9 mouse cellular contexts compared by ENCODE assay signal in genomic region chr3:123234191-123234836, GRCm38 (mm10). TPM values are rescaled to one million over a fixed set of nuclear protein-coding genes. Genes with fewer than 3 reads are reported as not detected.
DNase-seq lines count a peak whose midpoint lies in the region; ATAC-seq and TF ChIP-seq lines count a peak whose summit lies in the region.
"Had no signal": no experiment of that assay in that cellular context is flagged by ENCODE, and none has a peak within 500 bp of the region (broad histone marks: within the 10 kb centered on the region; RNA-seq: fewer than 3 reads in every experiment).

No protein-coding gene starts in this region.

- ATAC-seq in hindbrain, embryonic 16.5 days, result peak; percentile 56
- ATAC-seq in hindbrain, embryonic 12.5 days (ENCODE audit: low FRiP score), result no peak
- ATAC-seq in hindbrain, postnatal 0 days, result peak; percentile 84
- ATAC-seq in midbrain, postnatal 0 days (ENCODE audit: low FRiP score), result no peak
- ATAC-seq in megakaryocyte, adult 5-6 weeks (ENCODE audit: poor library complexity, severe bottlenecking), result no peak

- no peaks in the 10 kb centered on the region for H3K9me3 ChIP-seq in hindbrain, embryonic 16.5 days (ENCODE audit: control insufficient read depth, low read length)
- no peaks in the 10 kb centered on the region for H3K9me3 ChIP-seq in hindbrain, embryonic 12.5 days (replicated peaks)
- H3K9me3 ChIP-seq in MEL (replicated peaks; ENCODE audit: insufficient read depth, low read length), result no peaks in the 10 kb centered on the region
- H3K9me3 ChIP-seq in embryonic facial prominence, embryonic 10.5 days, result no peaks in the 10 kb centered on the region; the same call in 1 of the 2 replicates
- H3K9me3 ChIP-seq in hindbrain, postnatal 0 days (ENCODE audit: low read length), result no peaks in the 10 kb centered on the region
- no peaks in the 10 kb centered on the region for H3K9me3 ChIP-seq in midbrain, postnatal 0 days (ENCODE audit: low read length)
- H3K9me3 ChIP-seq: liver, embryonic 15.5 days had no signal

- no peaks in the 10 kb centered on the region for H3K27me3 ChIP-seq in hindbrain, embryonic 16.5 days (replicated peaks; ENCODE audit: control insufficient read depth, insufficient read depth, low read length)
- peaks cover 9% of the 10 kb centered on the region for H3K27me3 ChIP-seq in hindbrain, embryonic 12.5 days
- no peaks in the 10 kb centered on the region; a peak in 1 of 4 replicates for H3K27me3 ChIP-seq in MEL (ENCODE audit: control insufficient read depth in 1 of 2, insufficient read depth in 2 of 2, low read length in 2 of 2)
- H3K27me3 ChIP-seq in embryonic facial prominence, embryonic 10.5 days (replicated peaks; ENCODE audit: low read depth, poor library complexity, severe bottlenecking), result peaks cover 32% of the 10 kb centered on the region
- no peaks in the 10 kb centered on the region for H3K27me3 ChIP-seq in hindbrain, postnatal 0 days (ENCODE audit: insufficient read depth, low read length)
- H3K27me3 ChIP-seq in midbrain, postnatal 0 days (ENCODE audit: insufficient read depth, low read length), result no peaks in the 10 kb centered on the region

- DNase-seq in MEL (ENCODE audit: low read depth, low spot score), result peak; percentile 38
- DNase-seq in embryonic facial prominence, embryonic 10.5 days (ENCODE audit: low spot score), result no peak
- DNase-seq in hindbrain, postnatal 0 days (ENCODE audit: low spot score), result peak; percentile 70
- peak; percentile 15 to 36 for DNase-seq in layer of hippocampus, postnatal 36 days
- DNase-seq in midbrain, postnatal 0 days (ENCODE audit: low spot score), result peak; percentile 59

- peak in 1 of 3 experiments; percentile 62; a peak in 2 of 6 replicates for TF ChIP-seq CTCF in MEL (IDR thresholded peaks at IDR 0.05 in 2 of 3, conservative IDR thresholded peaks at IDR 0.05 in 1 of 3; ENCODE audit: control insufficient read depth in 1 of 3, insufficient read depth in 1 of 3, low read depth in 2 of 3, low read length in 3 of 3, poor library complexity in 1 of 3, severe bottlenecking in 1 of 3)
- peak; percentile 65 for TF ChIP-seq CTCF in hindbrain, postnatal 0 days (IDR thresholded peaks at IDR 0.05; ENCODE audit: low read depth)
- peak; percentile 72 for TF ChIP-seq CTCF in midbrain, postnatal 0 days (IDR thresholded peaks at IDR 0.05)

- no peak for TF ChIP-seq POLR2A in MEL (IDR thresholded peaks at IDR 0.05; ENCODE audit: control insufficient read depth in 1 of 2, insufficient read depth in 1 of 2, low read depth in 1 of 2, low read length in 2 of 2, poor library complexity in 1 of 2)

- TF ChIP-seq EP300 in MEL (IDR thresholded peaks at IDR 0.05; ENCODE audit: low read depth in 1 of 2, low read length in 2 of 2), result no peak

- H3K4me1 ChIP-seq in hindbrain, embryonic 16.5 days (ENCODE audit: control insufficient read depth, insufficient read depth, low read depth, low read length), result peaks cover 5% of the 10 kb centered on the region
- peaks cover 13% of the 10 kb centered on the region for H3K4me1 ChIP-seq in hindbrain, embryonic 12.5 days
- H3K4me1 ChIP-seq in MEL (ENCODE audit: control insufficient read depth in 1 of 2, insufficient read depth in 2 of 2, low read length in 2 of 2), result no peaks in the 10 kb centered on the region
- H3K4me1 ChIP-seq in embryonic facial prominence, embryonic 10.5 days, result peaks cover 30% of the 10 kb centered on the region
- H3K4me1 ChIP-seq in hindbrain, postnatal 0 days (ENCODE audit: insufficient read depth, low read length), result 0 out of 2 replicates have a peak, but pooled peaks cover 3% of the 10 kb centered on the region
- 0 out of 2 replicates have a peak, but pooled peaks cover 2% of the 10 kb centered on the region for H3K4me1 ChIP-seq in midbrain, postnatal 0 days (ENCODE audit: insufficient read depth, low read length)
- H3K4me1 ChIP-seq: liver, embryonic 15.5 days had no signal

- no peaks in the 10 kb centered on the region for H3K79me2 ChIP-seq in MEL (ENCODE audit: control insufficient read depth, insufficient read depth, low read length, poor library complexity)

- WGBS in hindbrain, embryonic 16.5 days, result 37% methylated on average over 16 of the region's 16 CpGs
- 50% methylated on average over 16 of the region's 16 CpGs for WGBS in hindbrain, embryonic 12.5 days
- 52% methylated on average over 16 of the region's 16 CpGs for WGBS in embryonic facial prominence, embryonic 10.5 days
- 34% methylated on average over 16 of the region's 16 CpGs for WGBS in hindbrain, postnatal 0 days
- 40% methylated on average over 16 of the region's 16 CpGs for WGBS in midbrain, postnatal 0 days

- TF ChIP-seq RAD21 in MEL (IDR thresholded peaks at IDR 0.05; ENCODE audit: low read depth, low read length), result peak; percentile 71

- H3K36me3 ChIP-seq in hindbrain, embryonic 16.5 days (ENCODE audit: control insufficient read depth, insufficient read depth, low read length), result no peaks in the 10 kb centered on the region
- H3K36me3 ChIP-seq in hindbrain, embryonic 12.5 days, result no peaks in the 10 kb centered on the region
- H3K36me3 ChIP-seq in MEL (ENCODE audit: control insufficient read depth in 1 of 2, insufficient read depth in 2 of 2, low read length in 2 of 2), result no peaks in the 10 kb centered on the region
- H3K36me3 ChIP-seq in embryonic facial prominence, embryonic 10.5 days (replicated peaks), result no peaks in the 10 kb centered on the region
- no peaks in the 10 kb centered on the region for H3K36me3 ChIP-seq in hindbrain, postnatal 0 days (ENCODE audit: insufficient read depth, low read length)
- H3K36me3 ChIP-seq in midbrain, postnatal 0 days (ENCODE audit: insufficient read depth, low read length), result no peaks in the 10 kb centered on the region
- H3K36me3 ChIP-seq: liver, embryonic 15.5 days had no signal

- H3K27ac ChIP-seq in hindbrain, embryonic 16.5 days (ENCODE audit: low read depth, low read length), result no peak overlapping the region
- H3K27ac ChIP-seq in hindbrain, embryonic 12.5 days, result no peak overlapping the region
- no peak overlapping the region for H3K27ac ChIP-seq in MEL (ENCODE audit: control insufficient read depth, low read depth, low read length)
- H3K27ac ChIP-seq in embryonic facial prominence, embryonic 10.5 days (replicated peaks), result no peak overlapping the region
- H3K27ac ChIP-seq in hindbrain, postnatal 0 days, result no peak overlapping the region
- H3K27ac ChIP-seq in midbrain, postnatal 0 days (ENCODE audit: low read depth, low read length), result no peak overlapping the region
- H3K27ac ChIP-seq: liver, embryonic 15.5 days had no signal

- H3K9ac ChIP-seq in hindbrain, embryonic 16.5 days (ENCODE audit: low read depth, low read length), result no peak overlapping the region
- no peak overlapping the region for H3K9ac ChIP-seq in hindbrain, embryonic 12.5 days
- no peak overlapping the region for H3K9ac ChIP-seq in MEL (ENCODE audit: control insufficient read depth, low read depth, low read length, poor library complexity, severe bottlenecking)
- no peak overlapping the region for H3K9ac ChIP-seq in hindbrain, postnatal 0 days (replicated peaks; ENCODE audit: low read length)
- no peak overlapping the region for H3K9ac ChIP-seq in midbrain, postnatal 0 days (replicated peaks; ENCODE audit: low read length, poor library complexity, severe bottlenecking)
- H3K9ac ChIP-seq: liver, embryonic 15.5 days had no signal

- no peak overlapping the region for H3K4me3 ChIP-seq in hindbrain, embryonic 16.5 days (ENCODE audit: low read length)
- H3K4me3 ChIP-seq in hindbrain, embryonic 12.5 days, result no peak overlapping the region
- no peak overlapping the region for H3K4me3 ChIP-seq in MEL (ENCODE audit: control insufficient read depth in 1 of 2, insufficient read depth in 1 of 2, low read depth in 2 of 2, low read length in 2 of 2)
- 0 out of 2 replicates have a peak overlapping the region, but pooled peaks have one; percentile 11 for H3K4me3 ChIP-seq in embryonic facial prominence, embryonic 10.5 days
- H3K4me3 ChIP-seq in hindbrain, postnatal 0 days (ENCODE audit: low read length), result no peak overlapping the region
- H3K4me3 ChIP-seq in midbrain, postnatal 0 days (ENCODE audit: low read depth, low read length), result no peak overlapping the region
- H3K4me3 ChIP-seq: liver, embryonic 15.5 days had no signal

- no peak overlapping the region for H3K4me2 ChIP-seq in hindbrain, embryonic 16.5 days (ENCODE audit: low read length)
- H3K4me2 ChIP-seq in hindbrain, embryonic 12.5 days (replicated peaks), result no peak overlapping the region
- no peak overlapping the region for H3K4me2 ChIP-seq in hindbrain, postnatal 0 days (ENCODE audit: low read depth, low read length)
- no peak overlapping the region for H3K4me2 ChIP-seq in midbrain, postnatal 0 days (ENCODE audit: low read depth, low read length, poor library complexity, severe bottlenecking)
- H3K4me2 ChIP-seq: liver, embryonic 15.5 days had no signal

RNA-seq across cellular contexts. Expression of gene Synpo2, which starts 1.6 kb away (rescaled TPM):
- 0.99 and 1.5 TPM in 2 replicates for polyA plus RNA-seq in hindbrain, embryonic 16.5 days (2015; fragmentation: Nextera tagmentation; extraction: Ambion mirVana)
- polyA plus RNA-seq in hindbrain, embryonic 12.5 days (2016; fragmentation: Nextera tagmentation; extraction: Ambion mirVana), result 4.0 and 4.2 TPM in 2 replicates
- 0.04 TPM in 1 of 2 replicates, not detected in the other for total RNA-seq in MEL (2012; rRNA removed)
- not detected for polyA plus RNA-seq in MEL (2012; ENCODE audit: insufficient read depth in 1 of 2, insufficient read length in 2 of 2, low read depth in 1 of 2, low replicate concordance in 2 of 2, missing spikeins in 1 of 2)
- 4.9 TPM in 2 replicates for polyA plus RNA-seq in embryonic facial prominence, embryonic 10.5 days (2016; fragmentation: Nextera tagmentation; extraction: Ambion mirVana)
- total RNA-seq in hindbrain, postnatal 0 days (2014; rRNA removed), result 0.79 and 1.2 TPM in 2 replicates
- 0.77 and 1.2 TPM in 2 replicates for polyA plus RNA-seq in hindbrain, postnatal 0 days (2015; fragmentation: Nextera tagmentation; extraction: Ambion mirVana)
- 1 to 10 TPM; 3.8 TPM for total RNA-seq in layer of hippocampus, postnatal 36 days (2021)
- 1.2 and 1.8 TPM in 2 replicates for total RNA-seq in midbrain, postnatal 0 days (2014; rRNA removed)
- polyA plus RNA-seq in midbrain, postnatal 0 days (2015; fragmentation: Nextera tagmentation; extraction: Ambion mirVana), result 1.6 and 2.9 TPM in 2 replicates
- 0.04 and 0.05 TPM in 2 replicates for total RNA-seq in megakaryocyte, adult 5-6 weeks (2015)
- total RNA-seq in megakaryocyte, adult 5-6 weeks (2017), result 0.04 and 0.08 TPM in 2 replicates

RNA-seq across cellular contexts. Expression of gene Sec24d, which starts 32.9 kb away (rescaled TPM):
- polyA plus RNA-seq in hindbrain, embryonic 16.5 days (2015; fragmentation: Nextera tagmentation; extraction: Ambion mirVana), result 16.3 and 18.7 TPM in 2 replicates
- 33.0 and 38.8 TPM in 2 replicates for polyA plus RNA-seq in hindbrain, embryonic 12.5 days (2016; fragmentation: Nextera tagmentation; extraction: Ambion mirVana)
- 10.3 and 12.2 TPM in 2 replicates for total RNA-seq in MEL (2012; rRNA removed)
- polyA plus RNA-seq in MEL (2012; ENCODE audit: insufficient read depth in 1 of 2, insufficient read length in 2 of 2, low read depth in 1 of 2, low replicate concordance in 2 of 2, missing spikeins in 1 of 2), result 10 to 100 TPM in 1 of 2 experiments, not detected in 1; 23.9 TPM
- polyA plus RNA-seq in embryonic facial prominence, embryonic 10.5 days (2016; fragmentation: Nextera tagmentation; extraction: Ambion mirVana), result 24.4 and 26.9 TPM in 2 replicates
- 20.3 and 28.9 TPM in 2 replicates for total RNA-seq in hindbrain, postnatal 0 days (2014; rRNA removed)
- 11.9 and 14.8 TPM in 2 replicates for polyA plus RNA-seq in hindbrain, postnatal 0 days (2015; fragmentation: Nextera tagmentation; extraction: Ambion mirVana)
- 10 to 100 TPM; 20.2 to 28.3 TPM for total RNA-seq in layer of hippocampus, postnatal 36 days (2021)
- total RNA-seq in midbrain, postnatal 0 days (2014; rRNA removed), result 22.4 and 24.6 TPM in 2 replicates
- 10.9 and 11.2 TPM in 2 replicates for polyA plus RNA-seq in midbrain, postnatal 0 days (2015; fragmentation: Nextera tagmentation; extraction: Ambion mirVana)
- total RNA-seq in megakaryocyte, adult 5-6 weeks (2015), result 31.3 and 33.9 TPM in 2 replicates
- total RNA-seq in megakaryocyte, adult 5-6 weeks (2017), result 25.0 and 30.4 TPM in 2 replicates

Comparison
In these comparisons a context has a peak if more than half of its experiments do, and no peak if none do; other contexts are left out.
1. ATAC-seq: peak in hindbrain, embryonic 16.5 days (single experiment) and hindbrain, postnatal 0 days (single experiment); none in hindbrain, embryonic 12.5 days (single experiment), midbrain, postnatal 0 days (single experiment) and megakaryocyte, adult 5-6 weeks (single experiment).